Mouse (Mus musculus) liver, embryonic 12.5 days (tissue): ENCODE data around the gene H2bfm. TPM values are rescaled to one million over a fixed set of nuclear protein-coding genes. Genes with fewer than 3 reads are reported as not detected.

ENCODE experiments used
- polyA plus RNA-seq: library from polyadenylated mRNA; unstranded; fragments of >200 nt; fragmentation: Nextera tagmentation; extraction: Ambion mirVana; gene quantifications from 2 replicates; pipeline ENCODE4 v1.2.1, GENCODE M21; 2016

Gene H2bfm
- polyA plus RNA-seq, 1 experiment from 2014 or later: not detected

Other genes with a start within 250 kb of the H2bfm start
- 1.0 and 1.4 TPM in 2 replicates for gene Tceal1, start 219.3 kb upstream of the H2bfm start, polyA plus RNA-seq
- gene Morf4l2, start 183.6 kb upstream of the H2bfm start, polyA plus RNA-seq: 261 and 263 TPM in 2 replicates
- gene Glra4, start 147.2 kb upstream of the H2bfm start, polyA plus RNA-seq: not detected in 2 replicates
- gene Plp1, start 104.7 kb upstream of the H2bfm start, polyA plus RNA-seq: 0.91 and 1.0 TPM in 2 replicates
- gene Rab9b, start 58.6 kb upstream of the H2bfm start, polyA plus RNA-seq: not detected in 2 replicates
- 7.2 TPM in 2 replicates for gene Tmsb15b2, start 48.2 kb downstream of the H2bfm start, polyA plus RNA-seq
- gene Tmsb15l, start 49.5 kb downstream of the H2bfm start, polyA plus RNA-seq: 0.29 and 0.74 TPM in 2 replicates
- 5.0 and 5.2 TPM in 2 replicates for gene Tmsb15b1, start 49.5 kb downstream of the H2bfm start, polyA plus RNA-seq
- gene Zcchc18, start 65.8 kb downstream of the H2bfm start, polyA plus RNA-seq: 0.67 and 0.91 TPM in 2 replicates
- 2.8 and 2.9 TPM in 2 replicates for gene Slc25a53, start 111.0 kb downstream of the H2bfm start, polyA plus RNA-seq
- gene Fam199x, start 122.3 kb downstream of the H2bfm start, polyA plus RNA-seq: 2.1 and 2.2 TPM in 2 replicates
- not detected in 2 replicates for gene Esx1, start 194.8 kb downstream of the H2bfm start, polyA plus RNA-seq